Comparison of ENCODE assay signal across 11 mouse cellular contexts in the genomic region with DNA sequence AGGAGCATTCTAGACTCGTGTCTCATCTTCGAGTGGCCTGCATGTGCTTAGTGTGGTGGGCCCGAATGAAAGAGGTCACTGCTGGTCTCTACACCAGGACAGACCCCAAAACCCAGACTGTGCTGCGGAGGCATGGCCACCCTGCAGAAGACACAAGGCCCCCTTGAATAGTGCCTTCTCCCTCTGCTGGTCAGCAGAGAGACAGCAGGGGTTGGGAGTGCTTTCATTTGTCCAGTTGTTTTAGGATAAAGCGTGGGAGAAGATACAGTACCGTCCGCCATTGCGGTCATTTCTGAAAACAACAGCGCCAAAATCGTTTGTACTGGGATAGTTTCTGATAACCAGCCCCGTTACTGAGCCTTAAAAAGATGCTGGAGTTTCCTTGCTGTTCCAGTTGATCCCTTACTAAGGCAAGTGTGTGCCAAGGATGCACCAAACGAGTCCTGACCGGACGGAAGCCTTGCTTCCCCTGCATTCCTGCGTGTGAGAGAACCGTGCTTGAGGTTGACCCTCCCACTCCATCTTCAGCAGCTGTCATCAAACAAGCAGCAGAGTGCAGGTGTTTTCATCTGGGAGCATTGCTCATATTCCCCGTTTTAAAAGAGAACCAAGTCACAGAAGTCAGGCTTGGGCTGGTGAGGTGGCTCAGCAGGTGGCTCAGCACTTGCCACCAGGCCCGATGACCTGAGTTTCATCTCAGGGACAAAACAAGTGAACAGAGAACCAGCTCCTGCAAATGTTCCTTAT. TPM values are rescaled to one million over a fixed set of nuclear protein-coding genes. Genes with fewer than 3 reads are reported as not detected.
DNase-seq lines count a peak whose midpoint lies in the region; ATAC-seq and TF ChIP-seq lines count a peak whose summit lies in the region.
"Had no signal": no experiment of that assay in that cellular context is flagged by ENCODE, and none has a peak within 500 bp of the region (broad histone marks: within the 10 kb centered on the region; RNA-seq: fewer than 3 reads in every experiment).

No protein-coding gene starts in this region.

- no peak overlapping the region for H3K9ac ChIP-seq in hindbrain, postnatal 0 days (replicated peaks; ENCODE audit: low read length)
- no peak overlapping the region for H3K9ac ChIP-seq in hindbrain, embryonic 13.5 days
- H3K9ac ChIP-seq in midbrain, embryonic 11.5 days (ENCODE audit: low read length), result no peak overlapping the region
- no peak overlapping the region for H3K9ac ChIP-seq in midbrain, embryonic 14.5 days (replicated peaks; ENCODE audit: low read length)
- H3K9ac ChIP-seq: embryonic facial prominence, embryonic 12.5 days; heart, embryonic 15.5 days; neural tube, embryonic 12.5 days had no signal

- no peak overlapping the region for H3K4me2 ChIP-seq in hindbrain, postnatal 0 days (ENCODE audit: low read depth, low read length)
- no peak overlapping the region for H3K4me2 ChIP-seq in hindbrain, embryonic 13.5 days
- no peak overlapping the region for H3K4me2 ChIP-seq in midbrain, embryonic 11.5 days
- H3K4me2 ChIP-seq in midbrain, embryonic 14.5 days (ENCODE audit: low read length), result no peak overlapping the region
- H3K4me2 ChIP-seq: embryonic facial prominence, embryonic 12.5 days; heart, embryonic 15.5 days; neural tube, embryonic 12.5 days had no signal

- H3K36me3 ChIP-seq in hindbrain, postnatal 0 days (ENCODE audit: insufficient read depth, low read length), result no peaks in the 10 kb centered on the region
- no peaks in the 10 kb centered on the region for H3K36me3 ChIP-seq in hindbrain, embryonic 13.5 days
- H3K36me3 ChIP-seq in midbrain, embryonic 11.5 days (ENCODE audit: control insufficient read depth, insufficient read depth, low read length), result no peaks in the 10 kb centered on the region
- H3K36me3 ChIP-seq in midbrain, embryonic 14.5 days (ENCODE audit: control insufficient read depth, insufficient read depth, low read length), result no peaks in the 10 kb centered on the region
- H3K36me3 ChIP-seq: embryonic facial prominence, embryonic 12.5 days; heart, embryonic 15.5 days; neural tube, embryonic 12.5 days had no signal

- intact Hi-C loops in left cerebral cortex, postnatal 4 days (cut with DNase I), result loop anchor here (10.0 kb wide), 1 partner anchor 1084 kb away; a partner anchor contains a TSS

- no peak overlapping the region for H3K27ac ChIP-seq in hindbrain, postnatal 0 days
- no peak overlapping the region for H3K27ac ChIP-seq in hindbrain, embryonic 13.5 days
- H3K27ac ChIP-seq in midbrain, embryonic 11.5 days (ENCODE audit: low read depth, low read length), result no peak overlapping the region
- no peak overlapping the region for H3K27ac ChIP-seq in midbrain, embryonic 14.5 days (replicated peaks; ENCODE audit: low read depth, low read length)
- H3K27ac ChIP-seq: embryonic facial prominence, embryonic 12.5 days; heart, embryonic 15.5 days; neural tube, embryonic 12.5 days had no signal

- ATAC-seq in hindbrain, postnatal 0 days, result no peak
- ATAC-seq in hindbrain, embryonic 13.5 days (ENCODE audit: low FRiP score), result no peak
- ATAC-seq in midbrain, embryonic 11.5 days (ENCODE audit: low FRiP score), result peak; percentile 27; the same call in 1 of the 2 replicates
- no peak for ATAC-seq in midbrain, embryonic 14.5 days (ENCODE audit: low FRiP score, low TSS enrichment)

- no peaks in the 10 kb centered on the region for H3K9me3 ChIP-seq in hindbrain, postnatal 0 days (ENCODE audit: low read length)
- H3K9me3 ChIP-seq in hindbrain, embryonic 13.5 days, result no peaks in the 10 kb centered on the region
- H3K9me3 ChIP-seq in midbrain, embryonic 11.5 days (ENCODE audit: control insufficient read depth, low read length), result no peaks in the 10 kb centered on the region
- no peaks in the 10 kb centered on the region for H3K9me3 ChIP-seq in midbrain, embryonic 14.5 days (ENCODE audit: control insufficient read depth, low read length)
- H3K9me3 ChIP-seq: embryonic facial prominence, embryonic 12.5 days; heart, embryonic 15.5 days; neural tube, embryonic 12.5 days had no signal

- H3K4me3 ChIP-seq in hindbrain, postnatal 0 days (ENCODE audit: low read length), result no peak overlapping the region
- H3K4me3 ChIP-seq in hindbrain, embryonic 13.5 days, result no peak overlapping the region
- H3K4me3 ChIP-seq in midbrain, embryonic 11.5 days (ENCODE audit: low read depth, low read length), result no peak overlapping the region
- no peak overlapping the region for H3K4me3 ChIP-seq in midbrain, embryonic 14.5 days (replicated peaks; ENCODE audit: low read depth, low read length)
- H3K4me3 ChIP-seq: embryonic facial prominence, embryonic 12.5 days; heart, embryonic 15.5 days; neural tube, embryonic 12.5 days had no signal

- no peak for DNase-seq in hindbrain, postnatal 0 days (ENCODE audit: low spot score)
- no peak for DNase-seq in midbrain, embryonic 11.5 days (ENCODE audit: low spot score, missing footprints)
- DNase-seq in midbrain, embryonic 14.5 days, result no peak
- DNase-seq in brain, adult 2 months (ENCODE audit: low read depth, low spot score), result peak; percentile 35
- DNase-seq in mesoderm, embryonic 11.5 days (ENCODE audit: low read depth, low spot score), result peak; percentile 28
- DNase-seq in spleen, postnatal 36 days (ENCODE audit: low spot score in 2 of 2), result no peak
- no peak for DNase-seq in left cerebral cortex, postnatal 4 days

- no peaks in the 10 kb centered on the region for H3K27me3 ChIP-seq in hindbrain, postnatal 0 days (ENCODE audit: insufficient read depth, low read length)
- H3K27me3 ChIP-seq in hindbrain, embryonic 13.5 days, result no peaks in the 10 kb centered on the region
- no peaks in the 10 kb centered on the region for H3K27me3 ChIP-seq in midbrain, embryonic 11.5 days (ENCODE audit: control insufficient read depth, insufficient read depth, low read length)
- no peaks in the 10 kb centered on the region for H3K27me3 ChIP-seq in midbrain, embryonic 14.5 days (ENCODE audit: control insufficient read depth, insufficient read depth, low read length)
- H3K27me3 ChIP-seq: embryonic facial prominence, embryonic 12.5 days; heart, embryonic 15.5 days; neural tube, embryonic 12.5 days had no signal

- 86% methylated on average over 18 of the region's 18 CpGs for WGBS in hindbrain, postnatal 0 days
- WGBS in hindbrain, embryonic 13.5 days, result 83% methylated on average over 18 of the region's 18 CpGs
- 87% methylated on average over 18 of the region's 18 CpGs for WGBS in midbrain, embryonic 11.5 days
- 88% methylated on average over 18 of the region's 18 CpGs for WGBS in midbrain, embryonic 14.5 days

- H3K4me1 ChIP-seq in hindbrain, postnatal 0 days (ENCODE audit: insufficient read depth, low read length), result no peaks in the 10 kb centered on the region
- H3K4me1 ChIP-seq in hindbrain, embryonic 13.5 days (replicated peaks), result peaks cover 4% of the 10 kb centered on the region; the same call in 1 of the 2 replicates
- H3K4me1 ChIP-seq in midbrain, embryonic 11.5 days (ENCODE audit: control insufficient read depth, insufficient read depth, low read length), result no peaks in the 10 kb centered on the region
- H3K4me1 ChIP-seq in midbrain, embryonic 14.5 days (ENCODE audit: control insufficient read depth, insufficient read depth, low read length), result peaks cover 3% of the 10 kb centered on the region; the same call in 1 of the 2 replicates

- peak; percentile 71 for TF ChIP-seq CTCF in hindbrain, postnatal 0 days (IDR thresholded peaks at IDR 0.05; ENCODE audit: low read depth)

RNA-seq across cellular contexts. Expression of a gene that starts 34.8 kb away (rescaled TPM):
- total RNA-seq in hindbrain, postnatal 0 days (2014; rRNA removed), result 17.6 and 39.0 TPM in 2 replicates
- polyA plus RNA-seq in hindbrain, postnatal 0 days (2015; fragmentation: Nextera tagmentation; extraction: Ambion mirVana), result 26.5 and 29.5 TPM in 2 replicates
- 35.1 and 35.2 TPM in 2 replicates for polyA plus RNA-seq in hindbrain, embryonic 13.5 days (2015; fragmentation: Nextera tagmentation; extraction: Ambion mirVana)
- polyA plus RNA-seq in midbrain, embryonic 11.5 days (2014; fragmentation: Nextera tagmentation; extraction: Ambion mirVana), result 36.0 and 40.3 TPM in 2 replicates
- 21.3 and 27.4 TPM in 2 replicates for polyA plus RNA-seq in midbrain, embryonic 14.5 days (2014; fragmentation: Nextera tagmentation; extraction: Ambion mirVana)
- total RNA-seq in left cerebral cortex, postnatal 4 days (2021), result 10 to 100 TPM in 1 of 2 experiments, 1 to 10 TPM in 1; 9.3 to 11.5 TPM

Comparison
In these comparisons a context has a peak if more than half of its experiments do, and no peak if none do; other contexts are left out.
1. DNase-seq: peak in brain, adult 2 months (single experiment) and mesoderm, embryonic 11.5 days (single experiment); none in hindbrain, postnatal 0 days (single experiment), midbrain, embryonic 11.5 days (single experiment), midbrain, embryonic 14.5 days (single experiment), spleen, postnatal 36 days (0 of 2) and left cerebral cortex, postnatal 4 days (single experiment).